Mouse (Mus musculus): Measurements from ENCODE around the gene Rab6b. TPM values are rescaled to one million over a fixed set of nuclear protein-coding genes. Genes with fewer than 3 reads are reported as not detected.

Rab6b gene
- total RNA-seq, 1 experiment from 2014 or later = 3.1 TPM

Other genes with a start within 250 kb of the Rab6b start
- 6.2 and 7.3 TPM in 2 replicates for gene Slco2a1, start 123.1 kb upstream of the Rab6b start, total RNA-seq (2021)
- gene Srprb, start 90.3 kb downstream of the Rab6b start, total RNA-seq (2021) = 27.0 and 32.0 TPM in 2 replicates
- gene Gm20425, start 118.5 kb downstream of the Rab6b start, total RNA-seq (2021) = 15.2 and 22.4 TPM in 2 replicates
- gene Trf, start 118.7 kb downstream of the Rab6b start, total RNA-seq (2021) = 247 and 3,461 TPM in 2 replicates
- 3.2 and 39.5 TPM in 2 replicates for gene 1300017J02Rik, start 193.3 kb downstream of the Rab6b start, total RNA-seq (2021)
- gene Topbp1, start 193.4 kb downstream of the Rab6b start, total RNA-seq (2021) = 41.9 and 47.4 TPM in 2 replicates

Data from adrenal gland, postnatal 14 days (tissue).